Mouse (Mus musculus): Measurements from ENCODE around the gene Dcx.

The Dcx gene

GRCm38 (mm10) chrX:143827212-143827611 is 105.9 kb downstream of the Dcx start, which contains the start of gene Capn6:
TSS of gene Capn6 (minus strand) at chrX:143827414.
- no peak for DNase-seq (ENCODE audit: low read depth)

DNA sequence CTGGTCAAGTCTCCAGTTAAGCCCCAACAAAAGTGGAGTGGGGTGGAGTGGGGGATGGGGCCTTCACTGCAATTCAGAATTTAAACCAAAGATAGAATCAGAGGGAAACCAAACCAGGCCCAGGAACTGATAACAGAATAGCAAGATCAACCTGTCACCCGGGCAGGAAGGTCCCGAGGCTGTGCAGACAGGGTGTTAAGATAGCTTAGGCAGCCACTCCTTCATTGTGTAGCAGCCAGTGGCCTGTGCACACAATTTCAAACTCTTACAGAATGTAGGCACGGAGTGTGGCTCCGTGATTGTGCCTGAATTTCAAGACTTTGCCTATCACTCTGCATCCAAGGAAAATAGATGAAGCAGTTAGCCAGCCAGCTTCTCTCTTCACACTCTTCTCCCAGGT is 106.6 kb downstream of the Dcx start:
- no peak for DNase-seq (ENCODE audit: low read depth)

DNA sequence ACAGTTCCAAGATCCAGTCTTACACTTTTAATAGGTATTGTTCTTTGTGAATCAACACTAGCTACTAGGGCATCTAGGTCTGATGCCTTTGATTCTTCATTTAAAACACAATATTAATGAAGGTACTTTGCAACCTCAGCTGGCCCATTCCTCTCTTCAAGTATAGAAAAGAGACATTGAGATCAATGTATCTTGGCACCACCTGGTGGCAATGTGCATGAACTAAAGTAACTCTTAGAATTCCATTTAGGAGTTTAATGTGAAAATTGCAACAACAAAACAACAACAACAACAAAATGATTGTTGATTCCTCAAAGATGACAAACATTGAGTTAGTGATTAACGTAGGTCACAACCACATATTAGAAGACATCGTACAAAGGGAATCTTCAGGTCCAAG is 114.2 kb downstream of the Dcx start:
- no peak for DNase-seq (ENCODE audit: low read depth)

DNA sequence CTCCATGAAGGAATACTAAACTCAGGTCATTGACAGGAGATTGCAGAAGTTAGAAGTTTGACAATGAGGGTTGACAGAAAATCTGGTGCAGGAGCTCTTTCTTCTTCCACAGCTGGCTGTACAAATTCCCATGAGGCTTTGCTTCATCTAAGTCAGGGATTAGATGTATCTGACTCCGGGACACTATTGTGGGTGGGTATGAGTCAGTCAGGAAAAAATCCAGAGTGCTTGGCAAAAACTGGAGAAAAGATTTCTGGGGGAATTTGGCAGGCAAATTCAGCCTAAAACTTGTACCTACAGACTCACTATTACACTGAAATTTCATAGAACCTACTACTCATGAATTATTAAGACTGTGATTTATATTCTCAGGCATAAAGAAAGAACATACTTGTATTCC is 117.2 kb downstream of the Dcx start:
- no peak for DNase-seq (ENCODE audit: low read depth)
